Mouse (Mus musculus) myocyte (in vitro differentiated cells): ENCODE measurements around the gene Ube2q1.

Source experiments
- CEBPB ChIP-seq: IDR thresholded peaks from 2 replicates; pipeline ENCODE4 v1.6.1; 2011; ENCODE audit warnings: mild to moderate bottlenecking, moderate library complexity; ENCODE audit not compliant: poor library complexity, insufficient read depth, severe bottlenecking
- E2F4 ChIP-seq: IDR thresholded peaks from one replicate; pipeline ENCODE4 v1.6.1; 2011; ENCODE audit warnings: mild to moderate bottlenecking, control low read depth, moderate library complexity; ENCODE audit not compliant: insufficient read depth
- MAX ChIP-seq: IDR thresholded peaks from one replicate; pipeline ENCODE4 v1.6.1; 2011; ENCODE audit warnings: low read depth, mild to moderate bottlenecking, control low read depth
- MYOD1 ChIP-seq, 3 experiments: IDR thresholded peaks; one replicate each; pipeline ENCODE4 v1.6.1; 2011; ENCODE audit warnings: control low read depth in 2 of 3, low read depth in 2 of 3, mild to moderate bottlenecking in 2 of 3, moderate library complexity in 1 of 3; ENCODE audit not compliant: insufficient read length in 2 of 3, control insufficient read depth in 1 of 3
- MYOG ChIP-seq, 3 experiments: IDR thresholded peaks; one replicate each; pipeline ENCODE4 v1.6.1; 2011; ENCODE audit warnings: control low read depth in 2 of 3, low read depth in 2 of 3, mild to moderate bottlenecking in 2 of 3; ENCODE audit not compliant: insufficient read length in 2 of 3, control insufficient read depth in 1 of 3, insufficient read depth in 1 of 3
- POLR2A ChIP-seq: IDR thresholded peaks from one replicate; pipeline ENCODE4 v1.6.1; 2011; ENCODE audit warnings: low read depth, mild to moderate bottlenecking, control low read depth, moderate library complexity; ENCODE audit not compliant: insufficient read length
- REST ChIP-seq: IDR thresholded peaks from one replicate; pipeline ENCODE4 v1.6.1; 2011; ENCODE audit warnings: mild to moderate bottlenecking, control low read depth, moderate library complexity; ENCODE audit not compliant: insufficient read depth, insufficient read length
- SRF ChIP-seq: IDR thresholded peaks from one replicate; pipeline ENCODE4 v1.6.1; 2011; ENCODE audit warnings: low read depth; ENCODE audit not compliant: control insufficient read depth, insufficient read length
- TCF12 ChIP-seq: IDR thresholded peaks from one replicate; pipeline ENCODE4 v1.6.1; 2011; ENCODE audit warnings: mild to moderate bottlenecking, control low read depth; ENCODE audit not compliant: poor library complexity, insufficient read depth, severe bottlenecking
- TCF3 ChIP-seq: IDR thresholded peaks from one replicate; pipeline ENCODE4 v1.6.1; 2011; ENCODE audit warnings: low read depth, control low read depth; ENCODE audit not compliant: insufficient read length
- USF1 ChIP-seq: IDR thresholded peaks from one replicate; pipeline ENCODE4 v1.6.1; 2011; ENCODE audit warnings: low read depth, mild to moderate bottlenecking, control low read depth, moderate library complexity

GRCm38 (mm10) chr3:89795746-89796145 is 22.3 kb downstream of the Ube2q1 start:
- TF ChIP-seq SRF (no peak), POLR2A (no peak), MAX (no peak), USF1 (no peak), TCF12 (no peak), CEBPB (no peak), MYOD1 (IDR thresholded peaks at IDR 0.05; ENCODE audit: control insufficient read depth in 1 of 3, insufficient read length in 2 of 3, low read depth in 2 of 3) (no peak), REST (no peak), MYOG (IDR thresholded peaks at IDR 0.05; ENCODE audit: control insufficient read depth in 1 of 3, insufficient read depth in 1 of 3, insufficient read length in 2 of 3, low read depth in 2 of 3) (no peak), E2F4 (no peak), TCF3 (no peak)
